Mouse (Mus musculus): Measurements from ENCODE around the gene Spata32.

Spata32 gene

DNA sequence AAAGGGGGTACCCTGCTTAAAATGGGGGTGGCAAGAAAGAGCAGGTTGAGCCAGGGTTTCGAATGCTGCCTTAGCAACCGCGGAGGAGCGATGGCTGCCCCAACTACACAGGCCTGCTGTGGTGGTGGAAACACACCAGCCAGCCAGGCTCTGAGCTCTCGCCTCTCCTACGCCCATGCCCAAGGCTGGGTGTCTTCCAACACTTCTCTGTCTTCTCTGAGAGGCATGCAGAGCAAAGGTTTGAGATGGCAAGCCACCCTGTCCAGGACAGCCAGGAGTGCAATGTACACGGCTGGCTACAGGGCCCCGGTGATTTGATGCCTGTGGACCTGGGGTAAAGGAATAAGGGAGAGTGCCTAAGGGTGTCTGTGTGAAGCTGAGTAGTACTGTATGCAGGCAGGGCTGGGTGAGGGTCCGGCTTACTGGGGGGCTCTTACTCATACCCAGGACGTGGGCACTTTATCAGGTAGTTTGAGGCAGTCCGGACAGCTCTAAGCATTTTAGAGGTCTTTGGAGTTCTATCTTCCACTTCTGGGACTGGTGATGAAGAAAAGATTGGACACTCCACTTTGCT lies 44.4 kb downstream of the Spata32 start:
- DNase-seq (ENCODE audit: low spot score in 2 of 2): peak; percentile 62

DNA sequence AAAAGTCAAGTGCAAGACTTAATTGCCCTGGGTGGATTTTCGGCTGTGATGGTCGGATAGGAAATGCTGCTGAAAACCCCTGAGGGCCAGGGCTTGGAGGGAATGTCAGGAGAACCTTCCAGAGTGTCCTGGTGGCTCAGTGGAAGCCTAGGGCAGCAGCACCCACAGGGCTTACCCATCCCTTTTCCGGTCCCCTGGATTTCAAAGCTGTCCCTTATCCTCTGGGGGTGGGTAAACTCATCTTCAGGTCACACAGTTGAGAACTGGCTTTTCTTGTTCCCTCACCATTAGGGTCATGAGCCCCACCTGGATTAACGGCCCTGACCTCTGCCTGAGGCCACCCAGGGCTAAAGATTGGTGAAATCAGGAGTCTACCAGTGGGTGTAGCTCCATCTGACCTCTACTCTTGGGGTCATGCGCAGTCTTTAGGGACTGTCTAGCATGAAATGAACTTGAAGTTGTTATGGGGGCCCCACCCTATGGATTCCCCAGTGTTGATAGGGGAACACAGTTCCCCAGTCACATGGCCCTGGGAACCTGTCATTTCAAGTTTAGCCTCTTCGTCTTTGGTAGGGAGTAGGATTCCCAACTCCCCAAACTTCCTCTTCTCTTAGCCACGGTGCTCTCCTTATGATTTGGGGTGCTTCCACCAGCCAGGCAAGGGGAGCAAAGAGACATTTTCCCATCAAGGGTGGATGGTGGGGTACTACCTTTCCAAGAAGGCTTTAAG lies 45.0 kb downstream of the Spata32 start:
- DNase-seq (ENCODE audit: low spot score in 2 of 2): no peak

DNA sequence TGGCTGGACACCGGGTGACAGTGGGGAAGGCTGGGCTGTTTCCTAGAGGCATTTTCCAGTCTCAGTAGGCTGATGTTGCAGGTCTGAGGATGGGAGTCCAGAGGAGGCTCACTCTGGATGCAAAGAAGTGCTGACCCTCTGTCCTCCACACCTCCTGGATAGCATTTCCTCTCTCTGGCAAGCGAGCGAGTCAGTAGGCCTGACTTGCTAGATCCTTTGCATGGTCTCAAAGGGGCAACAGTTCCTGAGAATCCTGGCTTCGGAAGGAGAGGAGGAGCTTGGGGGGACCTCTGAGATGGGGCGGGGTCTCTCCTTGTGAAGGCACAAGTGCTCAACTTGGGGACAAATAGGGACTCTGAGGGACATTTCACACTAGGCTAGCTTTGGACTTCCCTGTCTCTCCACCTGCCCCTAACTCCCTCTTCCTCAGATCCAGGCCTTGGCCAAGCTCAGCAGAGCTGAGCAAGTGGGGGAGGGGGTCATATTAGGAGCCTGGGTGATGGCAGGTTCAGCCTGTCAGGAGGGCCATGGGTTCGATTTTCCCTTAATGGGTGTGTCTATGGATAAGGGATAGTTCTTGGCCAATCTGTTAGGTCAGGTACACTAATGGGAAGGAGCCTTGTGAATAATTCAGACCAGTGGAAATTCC lies 45.7 kb downstream of the Spata32 start:
- DNase-seq (ENCODE audit: low spot score in 2 of 2): no peak

DNA sequence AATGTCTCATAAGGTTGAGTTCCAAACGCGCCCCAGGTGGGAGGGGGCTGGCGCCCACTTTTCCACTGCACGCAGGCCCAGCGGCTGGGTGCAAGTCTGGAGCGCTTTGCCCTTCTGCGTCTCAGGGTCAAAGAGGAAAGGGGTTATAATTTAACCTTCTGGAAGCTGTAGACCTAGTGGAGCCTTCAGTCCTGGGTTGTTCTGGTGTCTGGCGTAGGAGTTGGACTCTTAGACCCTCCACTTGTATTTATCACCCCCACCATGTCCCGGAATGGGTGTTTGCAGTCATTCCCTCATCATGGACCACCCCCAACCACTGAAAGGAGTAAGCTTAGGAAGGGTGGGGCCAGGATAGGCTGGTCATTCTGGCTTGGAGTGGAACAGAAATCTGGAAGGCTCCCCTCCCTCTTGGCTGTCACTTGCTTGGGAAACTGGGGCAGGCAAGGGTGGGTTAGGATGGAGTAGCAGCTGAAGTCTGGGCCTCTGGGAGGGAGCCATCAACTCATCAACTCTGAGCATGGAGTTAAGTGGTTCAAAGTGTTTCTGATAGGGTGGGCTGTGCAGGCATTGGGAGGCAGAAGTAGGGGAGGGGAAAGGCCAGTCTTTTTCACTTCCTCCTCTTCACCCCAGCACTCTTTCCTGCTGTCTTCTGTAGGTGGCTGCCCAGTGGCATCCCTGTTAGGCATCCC lies 46.4 kb downstream of the Spata32 start:
- DNase-seq (ENCODE audit: low spot score in 2 of 2): no peak

DNA sequence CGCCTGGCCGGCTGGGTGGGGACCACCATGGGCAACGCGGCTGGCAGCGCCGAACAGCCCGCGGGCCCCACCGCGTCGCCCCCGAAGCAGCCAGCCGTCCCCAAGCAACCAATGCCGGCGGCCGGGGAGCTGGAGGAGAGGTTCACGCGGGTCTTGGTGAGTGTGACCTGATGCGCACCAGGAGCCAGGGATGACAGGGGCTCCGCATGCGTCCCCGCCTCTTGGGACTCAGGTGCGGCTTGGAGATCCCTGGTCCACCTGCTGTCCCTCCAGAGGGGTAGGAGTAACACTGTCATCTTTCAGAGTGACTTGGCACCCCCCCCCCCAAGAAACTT lies 47.0 kb downstream of the Spata32 start:
- no peak for DNase-seq (ENCODE audit: low spot score in 2 of 2)

DNA sequence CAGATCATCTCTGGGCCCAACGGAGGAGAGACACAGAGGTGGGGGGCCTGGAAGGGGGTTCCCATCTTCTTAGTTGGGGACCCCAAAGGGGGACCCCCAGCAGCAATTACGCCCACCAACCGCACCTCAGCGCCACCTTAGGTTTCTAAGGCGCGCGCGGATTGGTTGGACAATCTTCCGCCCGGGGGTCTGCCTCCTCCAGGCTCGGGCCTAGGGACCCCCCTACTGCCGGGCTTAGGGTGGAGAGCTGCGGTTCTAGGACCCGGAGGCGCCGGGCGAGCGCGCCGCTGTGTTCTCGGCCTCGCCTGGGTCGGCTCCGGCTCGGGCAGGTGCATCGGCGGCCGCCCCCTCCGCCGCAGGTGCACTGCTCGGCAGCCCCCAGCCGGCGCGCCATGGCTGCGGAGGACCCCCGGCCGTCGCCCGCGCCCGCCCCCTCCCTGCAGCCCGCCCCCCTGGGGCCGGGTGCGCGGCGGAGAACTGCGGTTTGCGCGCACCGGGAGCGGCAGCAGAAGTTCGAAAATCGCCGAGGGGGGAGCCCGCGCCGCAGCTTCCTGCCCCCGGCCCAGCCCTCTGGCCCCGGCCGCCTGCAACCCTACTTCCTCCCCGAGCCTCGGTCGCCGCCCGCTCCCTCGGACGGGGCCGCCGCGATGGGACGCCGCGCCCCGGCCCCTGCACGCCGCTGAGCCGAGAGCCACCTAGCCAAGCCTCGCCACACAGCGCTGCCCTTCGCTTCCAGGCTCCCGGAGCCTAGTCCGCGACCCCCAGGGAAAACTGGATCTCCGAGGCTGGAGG lies 47.5 kb downstream of the Spata32 start, which contains the start of gene Fmnl1:
TSS of gene Fmnl1 (plus strand) at position 614 of the 792 bp plus-strand sequence.
- no peak for DNase-seq (ENCODE audit: low spot score in 2 of 2)

DNA sequence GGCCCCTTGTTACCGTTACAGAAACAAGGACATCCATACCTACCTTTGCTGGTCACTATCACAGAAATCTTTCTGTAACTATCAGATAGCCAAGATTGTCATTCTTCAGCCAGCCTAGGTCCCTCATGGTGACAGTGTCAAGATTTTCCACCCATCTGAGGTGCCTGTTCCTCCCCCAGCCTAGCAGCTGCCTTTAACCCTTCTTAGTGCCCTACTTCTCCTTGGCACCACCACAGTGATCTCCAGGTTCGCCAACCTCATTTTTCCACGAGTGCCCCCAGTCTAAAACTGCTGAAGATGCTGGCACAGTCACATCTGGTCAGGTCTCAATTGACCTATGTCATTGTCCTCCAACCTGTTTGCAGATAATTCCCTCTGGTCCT lies 48.1 kb downstream of the Spata32 start:
- DNase-seq (ENCODE audit: low spot score in 2 of 2): no peak

DNA sequence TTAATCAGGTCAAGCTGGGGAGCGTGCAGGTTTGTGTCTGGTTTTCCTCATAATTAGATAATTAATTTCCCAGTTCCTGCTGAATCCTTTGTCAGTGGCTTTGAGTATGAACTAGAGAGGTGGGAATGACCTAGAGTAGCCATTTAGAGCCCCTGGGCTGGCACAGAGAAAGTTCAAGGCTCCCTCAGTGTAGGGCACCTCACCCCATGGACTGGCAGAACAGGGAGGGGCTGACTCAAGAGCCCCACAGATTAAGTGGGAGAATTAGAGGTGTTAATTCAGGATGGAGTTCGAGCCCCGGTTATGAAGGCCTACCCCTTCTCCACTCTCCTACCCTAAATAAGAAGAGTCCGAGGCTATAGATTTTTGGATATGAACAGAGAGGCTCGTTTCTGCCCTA lies 48.6 kb downstream of the Spata32 start:
- no peak for DNase-seq (ENCODE audit: low spot score in 2 of 2)

DNA sequence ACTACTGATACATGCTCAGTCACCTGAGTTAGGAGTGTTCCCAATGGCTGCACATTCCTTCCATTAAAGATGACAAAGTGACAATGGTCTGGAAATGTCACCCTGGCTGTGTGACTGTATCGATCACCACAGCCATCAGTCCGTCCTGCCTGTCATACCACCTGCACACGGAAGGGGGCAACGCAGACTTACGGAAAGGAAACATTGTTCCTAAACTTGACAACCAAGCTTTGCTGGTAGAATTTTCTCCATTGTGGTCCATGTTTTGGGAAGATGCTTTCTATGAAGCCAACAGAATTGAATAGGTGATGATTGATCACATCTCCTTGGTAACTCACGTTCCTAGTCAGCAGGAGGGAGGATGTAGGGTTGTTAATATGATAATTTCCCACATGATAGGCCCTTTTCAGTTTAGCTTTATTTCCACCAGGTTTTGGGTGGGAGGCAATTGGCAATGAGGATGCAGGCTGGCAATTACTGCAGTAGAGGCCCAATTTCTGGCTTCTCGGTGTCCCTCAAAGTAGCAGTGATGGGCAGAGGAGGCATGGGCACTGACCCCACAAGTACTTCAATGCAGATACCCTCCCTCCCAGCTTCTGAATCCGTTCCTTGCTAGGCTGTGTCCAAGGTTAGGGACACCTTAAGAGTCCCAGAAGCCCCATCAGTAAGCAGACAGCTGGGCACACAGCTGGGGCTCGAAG lies 49.4 kb downstream of the Spata32 start:
- peak; percentile 87 to 91 for DNase-seq (ENCODE audit: low spot score in 2 of 2)

DNA sequence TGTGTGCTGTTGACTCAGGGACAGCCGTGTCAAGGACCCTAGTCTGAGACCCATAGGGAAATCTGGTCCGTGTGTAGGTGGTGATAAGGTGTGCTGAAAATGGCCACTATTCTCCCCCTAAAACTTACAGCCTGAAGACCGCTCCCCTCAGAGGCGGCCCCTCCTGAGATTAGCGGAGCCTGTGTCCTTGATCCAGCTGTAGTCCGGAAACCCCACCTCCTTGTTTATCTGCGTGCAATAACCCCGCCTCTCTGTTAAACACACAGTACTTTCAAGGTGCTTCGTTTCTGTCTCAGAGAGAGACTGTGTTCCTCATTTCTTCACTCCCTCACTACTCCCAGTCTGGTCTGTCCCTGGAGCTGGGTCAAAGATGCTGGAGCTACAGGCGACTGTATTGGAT lies 53.8 kb downstream of the Spata32 start:
- DNase-seq (ENCODE audit: low spot score in 2 of 2): no peak

DNA sequence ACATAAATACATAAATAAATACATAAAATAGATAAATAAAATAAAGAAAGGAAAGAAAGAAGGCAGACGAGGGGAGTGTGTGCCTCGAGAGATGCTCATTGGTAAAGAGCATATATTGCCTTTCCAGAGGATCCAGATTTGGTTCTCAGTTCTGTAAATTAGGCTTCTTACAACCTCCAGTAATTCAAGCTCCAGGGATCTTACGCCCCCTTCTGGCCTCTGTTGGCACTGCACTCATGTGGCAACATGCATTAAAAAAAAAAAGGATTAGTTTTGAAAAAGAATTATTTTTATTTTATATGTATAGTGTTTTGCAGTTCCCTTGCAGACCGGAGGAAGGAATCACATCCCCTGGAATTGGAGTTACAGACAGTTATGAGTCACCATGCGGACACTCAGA lies 56.1 kb downstream of the Spata32 start:
- DNase-seq (ENCODE audit: low spot score in 2 of 2): no peak

DNA sequence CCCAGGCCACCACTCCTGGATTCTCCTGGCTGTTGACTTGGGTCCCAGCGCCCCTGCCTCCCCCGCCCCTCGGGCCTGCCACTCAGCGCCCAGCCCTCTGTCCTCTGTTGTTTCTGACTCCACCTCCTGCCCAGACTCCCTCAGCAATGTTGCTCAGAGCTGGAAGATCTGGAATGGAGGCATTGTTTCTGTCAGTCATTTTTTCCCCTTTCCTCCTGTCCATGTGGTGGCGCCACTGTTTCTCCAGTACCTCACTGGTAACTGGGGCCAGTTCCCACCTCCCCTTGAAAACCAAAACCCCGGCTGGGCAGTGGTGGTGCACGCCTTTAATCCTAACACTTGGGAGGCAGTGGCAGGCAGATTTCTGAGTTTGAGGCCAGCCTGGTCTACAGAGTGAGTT lies 56.8 kb downstream of the Spata32 start:
- no peak for DNase-seq (ENCODE audit: low spot score in 2 of 2)

DNA sequence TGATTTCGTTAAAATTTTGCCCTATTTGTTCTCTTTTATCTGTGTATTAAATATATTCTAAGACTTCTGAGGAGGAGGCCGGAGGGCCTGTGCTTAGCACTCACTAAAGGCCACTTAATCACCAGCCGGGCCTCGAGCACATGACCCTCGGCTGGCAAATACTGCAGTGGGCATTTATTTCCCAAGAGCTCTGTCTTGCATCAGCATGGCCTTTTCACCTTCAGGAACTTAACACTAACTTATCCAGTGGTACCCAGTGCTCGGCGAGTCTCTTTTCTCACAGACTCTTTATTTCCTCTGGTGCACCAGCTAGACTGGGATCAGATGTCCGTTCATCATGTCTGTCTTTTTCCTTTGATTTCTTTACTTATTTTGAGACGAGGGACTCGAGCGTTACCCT lies 57.5 kb downstream of the Spata32 start:
- no peak for DNase-seq (ENCODE audit: low spot score in 2 of 2)

DNA sequence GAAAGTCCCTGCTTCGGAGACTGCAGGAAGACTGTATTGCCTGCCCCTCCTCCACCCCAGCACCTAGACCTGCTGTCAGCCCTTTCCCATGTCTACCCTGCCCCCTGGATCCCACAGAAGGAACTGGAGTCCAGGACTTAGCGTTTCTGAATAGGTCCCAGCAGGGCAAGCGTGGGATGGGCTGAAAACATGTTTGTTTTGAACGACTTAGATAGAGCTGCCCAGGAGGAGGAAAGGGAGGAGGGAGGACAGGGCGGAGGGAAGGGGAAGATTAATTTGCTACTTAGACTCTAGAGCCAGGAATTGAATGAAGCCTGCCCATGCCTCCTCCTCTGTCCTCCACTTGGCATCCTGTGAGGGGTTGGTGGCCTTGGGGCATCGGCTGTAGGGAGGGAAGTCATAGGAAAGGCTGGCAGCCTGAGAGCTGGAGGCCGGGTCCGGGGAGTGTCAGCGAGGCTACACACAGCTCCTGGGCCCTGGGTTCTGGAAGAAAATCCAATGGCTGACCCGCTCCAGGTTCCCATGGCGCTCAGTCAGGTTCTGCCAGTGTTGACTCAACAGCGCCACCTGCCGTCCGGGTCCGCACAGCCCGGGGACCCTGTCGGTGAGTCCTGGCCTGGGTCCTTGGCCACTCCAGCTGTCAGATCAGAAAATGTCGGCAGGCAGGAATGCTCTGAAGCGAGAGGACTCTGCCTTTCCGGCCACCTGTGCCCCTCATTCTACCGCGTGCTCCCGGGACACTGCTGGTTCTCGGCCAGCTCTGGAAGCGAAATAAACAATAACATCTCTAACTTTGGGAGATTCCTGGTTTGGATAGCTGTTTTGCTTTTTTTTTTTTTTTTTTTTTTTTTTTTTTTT lies 59.4 kb downstream of the Spata32 start:
- DNase-seq (ENCODE audit: low spot score in 2 of 2): peak; percentile 95
